In genomic region chr10:78406152-78406551, GRCm38 (mm10) we compare ENCODE assay signal across 29 mouse cellular contexts. TPM values are rescaled to one million over a fixed set of nuclear protein-coding genes. Genes with fewer than 3 reads are reported as not detected.
DNase-seq lines count a peak whose midpoint lies in the region; ATAC-seq lines count a peak whose summit lies in the region.
"Had no signal": no experiment of that assay in that cellular context is flagged by ENCODE, and none has a peak within 500 bp of the region (broad histone marks: within the 10 kb centered on the region; RNA-seq: fewer than 3 reads in every experiment).

No protein-coding gene starts in this region.

- H3K4me2 ChIP-seq in liver, embryonic 16.5 days (ENCODE audit: low read depth, low read length) = no peak overlapping the region
- H3K4me2 ChIP-seq: embryonic facial prominence, embryonic 13.5 days; forebrain, embryonic 15.5 days; heart, embryonic 13.5 days; midbrain, embryonic 11.5 days; stomach, embryonic 15.5 days had no signal

- 0 out of 2 replicates have a peak, but pooled peaks have one; percentile 23 for ATAC-seq in liver, embryonic 16.5 days (ENCODE audit: low read depth)
- ATAC-seq in cerebellum, adult (ENCODE audit: insufficient number of reproducible peaks, low FRiP score, low TSS enrichment) = no peak
- ATAC-seq: forebrain, embryonic 15.5 days; intestine, embryonic 16.5 days; midbrain, embryonic 16.5 days; Patski had no signal

- H3K27ac ChIP-seq in liver, embryonic 16.5 days (ENCODE audit: low read length) = no peak overlapping the region
- H3K27ac ChIP-seq in embryonic facial prominence, embryonic 10.5 days (replicated peaks) = no peak overlapping the region
- H3K27ac ChIP-seq: embryonic facial prominence, embryonic 13.5 days; forebrain, embryonic 10.5 days; forebrain, embryonic 15.5 days; heart, embryonic 13.5 days; hindbrain, embryonic 10.5 days; macrophage; stomach, embryonic 15.5 days had no signal

- H3K4me3 ChIP-seq in liver, embryonic 16.5 days (ENCODE audit: low read depth, low read length) = no peak overlapping the region
- no peak overlapping the region for H3K4me3 ChIP-seq in embryonic facial prominence, embryonic 10.5 days
- H3K4me3 ChIP-seq: embryonic facial prominence, embryonic 13.5 days; forebrain, embryonic 10.5 days; forebrain, embryonic 15.5 days; heart, embryonic 13.5 days; hindbrain, embryonic 10.5 days; stomach, embryonic 15.5 days had no signal

- H3K27me3 ChIP-seq in liver, embryonic 16.5 days (ENCODE audit: control insufficient read depth, insufficient read depth, low read depth, low read length) = no peaks in the 10 kb centered on the region
- no peaks in the 10 kb centered on the region for H3K27me3 ChIP-seq in embryonic facial prominence, embryonic 10.5 days (replicated peaks; ENCODE audit: low read depth, poor library complexity, severe bottlenecking)
- H3K27me3 ChIP-seq: embryonic facial prominence, embryonic 13.5 days; forebrain, embryonic 15.5 days; heart, embryonic 13.5 days; Patski; stomach, embryonic 15.5 days had no signal

- H3K9me3 ChIP-seq in liver, embryonic 16.5 days (replicated peaks; ENCODE audit: control insufficient read depth, low read length) = no peaks in the 10 kb centered on the region
- no peaks in the 10 kb centered on the region for H3K9me3 ChIP-seq in embryonic facial prominence, embryonic 10.5 days
- H3K9me3 ChIP-seq: embryonic facial prominence, embryonic 13.5 days; forebrain, embryonic 10.5 days; forebrain, embryonic 15.5 days; heart, embryonic 13.5 days; hindbrain, embryonic 10.5 days; stomach, embryonic 15.5 days had no signal

- peak; percentile 67 for DNase-seq in thymus, postnatal 0 days (ENCODE audit: low spot score)
- no peak for DNase-seq in thymus, postnatal 4 days
- peak; percentile 72 for DNase-seq in MEL-GATA-1-ER (ENCODE audit: extremely low read depth, low read depth)
- no peak for DNase-seq in adrenal gland, postnatal 10 days
- no peak for DNase-seq in embryonic facial prominence, embryonic 10.5 days (ENCODE audit: low spot score)
- DNase-seq: adrenal gland, postnatal 14 days; B cell, adult 2 months; cerebellum, adult 2 months; cerebellum, postnatal 25 days; gastrocnemius, postnatal 25 days; heart, postnatal 10 days; kidney, postnatal 14 days; layer of hippocampus, adult 9-11 months; lung, adult 2 months; lung, postnatal 10 days; right cerebral cortex, postnatal 25 days had no signal

- H3K36me3 ChIP-seq in liver, embryonic 16.5 days (ENCODE audit: control insufficient read depth, insufficient read depth) = peaks cover 71% of the 10 kb centered on the region
- peaks cover 97% of the 10 kb centered on the region for H3K36me3 ChIP-seq in embryonic facial prominence, embryonic 10.5 days (replicated peaks)

- no peak overlapping the region for H3K9ac ChIP-seq in liver, embryonic 16.5 days (ENCODE audit: low read depth, low read length)
- H3K9ac ChIP-seq: embryonic facial prominence, embryonic 13.5 days; forebrain, embryonic 15.5 days; heart, embryonic 13.5 days; stomach, embryonic 15.5 days had no signal

- peaks cover 9% of the 10 kb centered on the region for H3K4me1 ChIP-seq in liver, embryonic 16.5 days (ENCODE audit: control insufficient read depth, low read depth, low read length)
- H3K4me1 ChIP-seq in embryonic facial prominence, embryonic 10.5 days = peaks cover under 1% of the 10 kb centered on the region; the same call in 1 of the 2 replicates
- H3K4me1 ChIP-seq: stomach, embryonic 15.5 days had no signal

- WGBS in liver, embryonic 16.5 days (ENCODE audit: insufficient replicate concordance) = 43% methylated on average over 6 of the region's 6 CpGs
- 91% methylated on average over 6 of the region's 6 CpGs for WGBS in embryonic facial prominence, embryonic 10.5 days

RNA-seq across cellular contexts. Expression of gene Rrp1, which starts 6.7 kb away (rescaled TPM):
- polyA plus RNA-seq in thymus, postnatal 0 days (2015; fragmentation: Nextera tagmentation; extraction: Ambion mirVana) = 373 and 391 TPM in 2 replicates
- 101 and 105 TPM in 2 replicates for polyA plus RNA-seq in liver, embryonic 16.5 days (2015; fragmentation: Nextera tagmentation; extraction: Ambion mirVana)
- 100 to 1,000 TPM; 186 to 194 TPM for total RNA-seq in adrenal gland, postnatal 10 days (2021)
- 358 and 365 TPM in 2 replicates for polyA plus RNA-seq in embryonic facial prominence, embryonic 10.5 days (2016; fragmentation: Nextera tagmentation; extraction: Ambion mirVana)

RNA-seq across cellular contexts. Expression of gene Cstb, which starts 19.3 kb away (rescaled TPM):
- polyA plus RNA-seq in thymus, postnatal 0 days (2015; fragmentation: Nextera tagmentation; extraction: Ambion mirVana) = 1,727 and 1,921 TPM in 2 replicates
- polyA plus RNA-seq in liver, embryonic 16.5 days (2015; fragmentation: Nextera tagmentation; extraction: Ambion mirVana) = 93.9 and 102 TPM in 2 replicates
- total RNA-seq in adrenal gland, postnatal 10 days (2021) = 100 to 1,000 TPM; 130 to 150 TPM
- polyA plus RNA-seq in embryonic facial prominence, embryonic 10.5 days (2016; fragmentation: Nextera tagmentation; extraction: Ambion mirVana) = 142 and 149 TPM in 2 replicates

RNA-seq across cellular contexts. Expression of gene Agpat3, which starts 53.9 kb away (rescaled TPM):
- 139 and 152 TPM in 2 replicates for polyA plus RNA-seq in thymus, postnatal 0 days (2015; fragmentation: Nextera tagmentation; extraction: Ambion mirVana)
- polyA plus RNA-seq in liver, embryonic 16.5 days (2015; fragmentation: Nextera tagmentation; extraction: Ambion mirVana) = 20.6 and 26.8 TPM in 2 replicates
- total RNA-seq in adrenal gland, postnatal 10 days (2021) = 100 to 1,000 TPM; 327 to 351 TPM
- polyA plus RNA-seq in embryonic facial prominence, embryonic 10.5 days (2016; fragmentation: Nextera tagmentation; extraction: Ambion mirVana) = 32.8 and 39.8 TPM in 2 replicates

RNA-seq across cellular contexts. Expression of gene Pdxk, which starts 58.6 kb away (rescaled TPM):
- 16.4 and 17.9 TPM in 2 replicates for polyA plus RNA-seq in thymus, postnatal 0 days (2015; fragmentation: Nextera tagmentation; extraction: Ambion mirVana)
- polyA plus RNA-seq in liver, embryonic 16.5 days (2015; fragmentation: Nextera tagmentation; extraction: Ambion mirVana) = 5.4 and 6.4 TPM in 2 replicates
- total RNA-seq in adrenal gland, postnatal 10 days (2021) = 10 to 100 TPM; 26.7 to 27.5 TPM
- polyA plus RNA-seq in embryonic facial prominence, embryonic 10.5 days (2016; fragmentation: Nextera tagmentation; extraction: Ambion mirVana) = 11.9 and 13.2 TPM in 2 replicates

Comparison
In these comparisons a context has a peak if more than half of its experiments do, and no peak if none do; other contexts are left out.
1. DNase-seq: peak in thymus, postnatal 0 days (single experiment) and MEL-GATA-1-ER (single experiment); none in thymus, postnatal 4 days (single experiment), adrenal gland, postnatal 10 days (single experiment) and embryonic facial prominence, embryonic 10.5 days (single experiment).
2. RNA of gene Cstb, which starts 19.3 kb away (polyA plus RNA-seq): 1,727 to 1,921 TPM in thymus, postnatal 0 days; 142 to 149 TPM in embryonic facial prominence, embryonic 10.5 days and 93.9 to 102 TPM in liver, embryonic 16.5 days; every median in the first group is over 10 times any median in the second.